Mouse (Mus musculus): Measurements from ENCODE around the gene Emilin3.
"Not testable (repeated sequence)": the region's sequence is repeated elsewhere in the genome, so short reads cannot be mapped to it uniquely, and the experiment has no call there.

Gene Emilin3

GRCm38 (mm10) chr2:160912231-160912671 is at the start of gene Emilin3:
Gene Emilin3, minus strand, starts transcription at chr2:160912328.
- DNase-seq (ENCODE audit: low spot score), result peak; percentile 64

GRCm38 (mm10) chr2:160960956-160961646 is 49.0 kb upstream of the Emilin3 start:
- DNase-seq (ENCODE audit: low spot score), result no peak

- no peak for DNase-seq (ENCODE audit: low spot score)
Measured at GRCm38 (mm10) chr2:160959901-160960300, 47.8 kb upstream of the Emilin3 start.

GRCm38 (mm10) chr2:160958737-160959136 is 46.6 kb upstream of the Emilin3 start:
- DNase-seq (ENCODE audit: low spot score), result peak; percentile 7

- not testable (repeated sequence) for DNase-seq (ENCODE audit: low spot score)
Measured at GRCm38 (mm10) chr2:160957801-160958200, 45.7 kb upstream of the Emilin3 start.

GRCm38 (mm10) chr2:160957307-160957706 is 45.2 kb upstream of the Emilin3 start:
- DNase-seq (ENCODE audit: low spot score), result not testable (repeated sequence)

GRCm38 (mm10) chr2:160955331-160955730 is 43.2 kb upstream of the Emilin3 start:
- peak; percentile 44 for DNase-seq (ENCODE audit: low spot score)

GRCm38 (mm10) chr2:160954541-160954940 is 42.4 kb upstream of the Emilin3 start:
- no peak for DNase-seq (ENCODE audit: low spot score)

GRCm38 (mm10) chr2:160953131-160953873 is 41.2 kb upstream of the Emilin3 start:
- no peak for DNase-seq (ENCODE audit: low spot score)

GRCm38 (mm10) chr2:160951595-160951994 is 39.5 kb upstream of the Emilin3 start:
- DNase-seq (ENCODE audit: low spot score), result no peak

- DNase-seq (ENCODE audit: low spot score), result no peak
Measured at GRCm38 (mm10) chr2:160942443-160942842, 30.3 kb upstream of the Emilin3 start.

GRCm38 (mm10) chr2:160940930-160941709 is 29.0 kb upstream of the Emilin3 start:
- no peak for DNase-seq (ENCODE audit: low spot score)

GRCm38 (mm10) chr2:160934451-160934850 is 22.3 kb upstream of the Emilin3 start:
- no peak for DNase-seq (ENCODE audit: low spot score)

GRCm38 (mm10) chr2:160933890-160934289 is 21.8 kb upstream of the Emilin3 start:
- DNase-seq (ENCODE audit: low spot score), result no peak

- no peak for DNase-seq (ENCODE audit: low spot score)
Measured at GRCm38 (mm10) chr2:160932981-160933380, 20.9 kb upstream of the Emilin3 start.

GRCm38 (mm10) chr2:160932325-160932724 is 20.2 kb upstream of the Emilin3 start:
- peak; percentile 67 for DNase-seq (ENCODE audit: low spot score)

GRCm38 (mm10) chr2:160931378-160931777 is 19.2 kb upstream of the Emilin3 start:
- no peak for DNase-seq (ENCODE audit: low spot score)

- DNase-seq (ENCODE audit: low spot score), result no peak
Measured at GRCm38 (mm10) chr2:160925203-160925602, 13.1 kb upstream of the Emilin3 start.

GRCm38 (mm10) chr2:160921285-160921684 is 9.2 kb upstream of the Emilin3 start:
- no peak for DNase-seq (ENCODE audit: low spot score)

GRCm38 (mm10) chr2:160918930-160919215 is 6.7 kb upstream of the Emilin3 start:
- no peak for DNase-seq (ENCODE audit: low spot score)

GRCm38 (mm10) chr2:160918154-160918929 is 6.2 kb upstream of the Emilin3 start:
- DNase-seq (ENCODE audit: low spot score), result no peak

GRCm38 (mm10) chr2:160917313-160917712 is 5.2 kb upstream of the Emilin3 start:
- DNase-seq (ENCODE audit: low spot score), result no peak

Data from embryo, embryonic 10.5 days (tissue).